In the genomic region with DNA sequence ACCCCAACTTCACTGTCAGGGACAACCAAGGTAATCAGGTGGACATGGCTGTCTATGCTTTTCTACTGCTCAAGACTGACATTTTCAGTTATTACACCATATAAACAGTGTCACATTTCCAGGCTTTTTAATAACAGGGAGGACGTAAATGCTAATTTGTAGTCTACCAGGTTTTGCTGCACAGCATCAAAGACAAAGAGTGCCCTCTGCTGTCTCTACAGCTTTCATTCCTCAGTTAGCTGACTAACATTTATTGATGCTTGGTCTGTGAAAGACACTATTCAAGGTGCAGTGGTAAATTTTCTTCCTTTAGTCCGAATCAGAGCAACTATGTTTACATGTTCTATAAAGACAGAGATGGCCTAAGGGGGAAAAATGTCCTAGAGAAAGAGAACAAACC, we compare ENCODE assay signal across 12 mouse cellular contexts.
DNase-seq lines count a peak whose midpoint lies in the region; ATAC-seq lines count a peak whose summit lies in the region.
"Had no signal": no experiment of that assay in that cellular context is flagged by ENCODE, and none has a peak within 500 bp of the region (broad histone marks: within the 10 kb centered on the region; RNA-seq: fewer than 3 reads in every experiment).

No protein-coding gene starts in this region.

- no peaks in the 10 kb centered on the region for H3K27me3 ChIP-seq in midbrain, embryonic 16.5 days (ENCODE audit: control insufficient read depth, insufficient read depth, low read depth, low read length)
- H3K27me3 ChIP-seq in midbrain, embryonic 11.5 days (ENCODE audit: control insufficient read depth, insufficient read depth, low read length): no peaks in the 10 kb centered on the region
- no peaks in the 10 kb centered on the region for H3K27me3 ChIP-seq in neural tube, embryonic 14.5 days (ENCODE audit: control insufficient read depth, insufficient read depth, low read length)
- H3K27me3 ChIP-seq: heart, embryonic 12.5 days; intestine, embryonic 15.5 days had no signal

- no peaks in the 10 kb centered on the region for H3K9me3 ChIP-seq in midbrain, embryonic 16.5 days (replicated peaks; ENCODE audit: control insufficient read depth, low read length, poor library complexity, severe bottlenecking)
- H3K9me3 ChIP-seq in midbrain, embryonic 11.5 days (ENCODE audit: control insufficient read depth, low read length): no peaks in the 10 kb centered on the region
- H3K9me3 ChIP-seq in neural tube, embryonic 14.5 days (ENCODE audit: control insufficient read depth, low read length): no peaks in the 10 kb centered on the region
- H3K9me3 ChIP-seq: heart, embryonic 12.5 days; intestine, embryonic 15.5 days had no signal

- no peak overlapping the region for H3K4me2 ChIP-seq in midbrain, embryonic 16.5 days (ENCODE audit: low read length)
- H3K4me2 ChIP-seq in midbrain, embryonic 11.5 days: no peak overlapping the region
- H3K4me2 ChIP-seq in neural tube, embryonic 14.5 days (ENCODE audit: low read depth, low read length): no peak overlapping the region
- H3K4me2 ChIP-seq: heart, embryonic 12.5 days; intestine, embryonic 15.5 days had no signal

- no peak overlapping the region for H3K4me3 ChIP-seq in midbrain, embryonic 16.5 days (ENCODE audit: low read depth, low read length)
- no peak overlapping the region for H3K4me3 ChIP-seq in midbrain, embryonic 11.5 days (ENCODE audit: low read depth, low read length)
- no peak overlapping the region for H3K4me3 ChIP-seq in neural tube, embryonic 14.5 days (ENCODE audit: low read depth, low read length)
- H3K4me3 ChIP-seq: heart, embryonic 12.5 days; intestine, embryonic 15.5 days had no signal

- DNase-seq in cerebellum, postnatal 14 days: peak; percentile 59 to 60
- DNase-seq in cerebellum, adult 9-11 months: no peak
- DNase-seq in kidney, postnatal 10 days: peak; percentile 14
- DNase-seq in kidney, adult 18-20 months: no peak
- no peak for DNase-seq in midbrain, embryonic 11.5 days (ENCODE audit: low spot score, missing footprints)
- no peak for DNase-seq in ovary, postnatal 36 days (ENCODE audit: low spot score)
- DNase-seq: right cerebral cortex, adult 18-20 months had no signal

- no peaks in the 10 kb centered on the region for H3K36me3 ChIP-seq in midbrain, embryonic 16.5 days (ENCODE audit: control insufficient read depth, insufficient read depth, low read length)
- H3K36me3 ChIP-seq in midbrain, embryonic 11.5 days (ENCODE audit: control insufficient read depth, insufficient read depth, low read length): no peaks in the 10 kb centered on the region
- no peaks in the 10 kb centered on the region for H3K36me3 ChIP-seq in neural tube, embryonic 14.5 days (ENCODE audit: control insufficient read depth, insufficient read depth, low read length)
- H3K36me3 ChIP-seq: heart, embryonic 12.5 days; intestine, embryonic 15.5 days had no signal

- WGBS in midbrain, embryonic 16.5 days: 47% methylated on average over 2 of the region's 2 CpGs
- WGBS in midbrain, embryonic 11.5 days: 64% methylated on average over 2 of the region's 2 CpGs
- 27% methylated on average over 2 of the region's 2 CpGs for WGBS in neural tube, embryonic 14.5 days

- ATAC-seq in midbrain, embryonic 16.5 days: peak; percentile 66
- ATAC-seq in midbrain, embryonic 11.5 days (ENCODE audit: low FRiP score): no peak
- ATAC-seq in neural tube, embryonic 14.5 days (ENCODE audit: low read depth): peak; percentile 72
- ATAC-seq: intestine, embryonic 15.5 days had no signal

- no peaks in the 10 kb centered on the region for H3K4me1 ChIP-seq in midbrain, embryonic 16.5 days (ENCODE audit: control insufficient read depth, insufficient read depth, low read length)
- H3K4me1 ChIP-seq in midbrain, embryonic 11.5 days (ENCODE audit: control insufficient read depth, insufficient read depth, low read length): no peaks in the 10 kb centered on the region
- H3K4me1 ChIP-seq in neural tube, embryonic 14.5 days (ENCODE audit: control insufficient read depth, insufficient read depth, low read length): no peaks in the 10 kb centered on the region
- H3K4me1 ChIP-seq: heart, embryonic 12.5 days; intestine, embryonic 15.5 days had no signal

- no peak overlapping the region for H3K9ac ChIP-seq in midbrain, embryonic 16.5 days (ENCODE audit: low read depth, low read length)
- no peak overlapping the region for H3K9ac ChIP-seq in midbrain, embryonic 11.5 days (ENCODE audit: low read length)
- no peak overlapping the region for H3K9ac ChIP-seq in neural tube, embryonic 14.5 days (replicated peaks; ENCODE audit: low read depth, low read length)
- H3K9ac ChIP-seq: heart, embryonic 12.5 days; intestine, embryonic 15.5 days; liver, embryonic 14.5 days had no signal

- H3K27ac ChIP-seq in midbrain, embryonic 16.5 days (ENCODE audit: low read length): no peak overlapping the region
- no peak overlapping the region for H3K27ac ChIP-seq in midbrain, embryonic 11.5 days (ENCODE audit: low read depth, low read length)
- H3K27ac ChIP-seq in neural tube, embryonic 14.5 days (ENCODE audit: low read depth, low read length): no peak overlapping the region
- H3K27ac ChIP-seq: intestine, embryonic 15.5 days; liver, embryonic 14.5 days had no signal

Comparison
In these comparisons a context has a peak if more than half of its experiments do, and no peak if none do; other contexts are left out.
1. DNase-seq: peak in cerebellum, postnatal 14 days (2 of 2) and kidney, postnatal 10 days (single experiment); none in cerebellum, adult 9-11 months (single experiment), kidney, adult 18-20 months (single experiment), midbrain, embryonic 11.5 days (single experiment) and ovary, postnatal 36 days (single experiment).